Mouse (Mus musculus): ENCODE results near the gene Gprc5b.

The Gprc5b gene

GRCm38 (mm10) chr7:118989275-118989856, 5.6 kb downstream of the Gprc5b start:
- no peak for DNase-seq

GRCm38 (mm10) chr7:118986369-118986768, 8.6 kb downstream of the Gprc5b start:
- DNase-seq, result no peak

- DNase-seq, result no peak
Observed at GRCm38 (mm10) chr7:118985786-118986185, 9.2 kb downstream of the Gprc5b start.

GRCm38 (mm10) chr7:118983961-118984360, 11.1 kb downstream of the Gprc5b start:
- peak; percentile 95 for DNase-seq

- no peak for DNase-seq
Observed at GRCm38 (mm10) chr7:118982586-118982985, 12.4 kb downstream of the Gprc5b start.

GRCm38 (mm10) chr7:118981831-118982230, 13.2 kb downstream of the Gprc5b start:
- no peak for DNase-seq

- DNase-seq, result peak; percentile 61
Observed at GRCm38 (mm10) chr7:118981346-118981745, 13.7 kb downstream of the Gprc5b start.

- peak; percentile 92 for DNase-seq
Observed at GRCm38 (mm10) chr7:118979708-118980107, 15.3 kb downstream of the Gprc5b start.

GRCm38 (mm10) chr7:118979121-118979520, 15.9 kb downstream of the Gprc5b start:
- DNase-seq, result no peak

GRCm38 (mm10) chr7:118977167-118977543, 17.9 kb downstream of the Gprc5b start:
- DNase-seq, result no peak

GRCm38 (mm10) chr7:118976414-118977166, 18.4 kb downstream of the Gprc5b start:
- DNase-seq, result peak; percentile 65

GRCm38 (mm10) chr7:118975837-118976236, 19.2 kb downstream of the Gprc5b start:
- no peak for DNase-seq

GRCm38 (mm10) chr7:118973377-118973776, 21.6 kb downstream of the Gprc5b start:
- no peak for DNase-seq

GRCm38 (mm10) chr7:118972306-118972705, 22.7 kb downstream of the Gprc5b start:
- peak; percentile 46 for DNase-seq

- no peak for DNase-seq
Observed at GRCm38 (mm10) chr7:118971499-118971898, 23.5 kb downstream of the Gprc5b start.

- DNase-seq, result no peak
Observed at GRCm38 (mm10) chr7:118968870-118969269, 26.1 kb downstream of the Gprc5b start.

GRCm38 (mm10) chr7:118965198-118965597, 29.8 kb downstream of the Gprc5b start:
- DNase-seq, result no peak

- DNase-seq, result no peak
Observed at GRCm38 (mm10) chr7:118964777-118965176, 30.2 kb downstream of the Gprc5b start.

- DNase-seq, result no peak
Observed at GRCm38 (mm10) chr7:118959209-118959608, 35.8 kb downstream of the Gprc5b start.

GRCm38 (mm10) chr7:118956616-118957246, 38.3 kb downstream of the Gprc5b start:
- DNase-seq, result no peak

- no peak for DNase-seq
Observed at GRCm38 (mm10) chr7:118954968-118955367, 40.0 kb downstream of the Gprc5b start.

GRCm38 (mm10) chr7:118953626-118954282, 41.3 kb downstream of the Gprc5b start:
- DNase-seq, result no peak

GRCm38 (mm10) chr7:118949749-118950148, 45.3 kb downstream of the Gprc5b start:
- DNase-seq, result no peak
